Mouse (Mus musculus) midbrain, embryonic 16.5 days (tissue): ENCODE measurements at regions not wholly inside any gene's neighbourhood (a gene's known extent, or its start where the extent isn't known, plus 50 kb on each side); places are given as distances from the start of the nearest gene placed in this dataset.

Source experiments
- ATAC-seq: fragments of 200-750 bp; cut with Nextera tagmentation; 2 replicates; pipeline ENCODE4 v1.8.0; 2017; ENCODE audit warnings: moderate TSS enrichment
- H3K27ac ChIP-seq: fragments of 300-500 bp; sonication (generic); 2 replicates; pipeline ENCODE4 v1.5.1; 2014; ENCODE audit warnings: mild to moderate bottlenecking, low read length, mixed read lengths
- H3K27me3 ChIP-seq: fragments of 300-500 bp; sonication (generic); 2 replicates; pipeline ENCODE4 v1.6.1; 2014; ENCODE audit warnings: low read depth, low read length, mixed read lengths; ENCODE audit not compliant: control insufficient read depth, insufficient read depth
- H3K36me3 ChIP-seq: fragments of 300-500 bp; sonication (generic); 2 replicates; pipeline ENCODE4 v1.6.1; 2014; ENCODE audit warnings: mild to moderate bottlenecking, low read length, moderate library complexity, mixed read lengths; ENCODE audit not compliant: control insufficient read depth, insufficient read depth
- H3K4me1 ChIP-seq: fragments of 300-500 bp; sonication (generic); 2 replicates; pipeline ENCODE4 v1.6.1; 2014; ENCODE audit warnings: mild to moderate bottlenecking, low read length, mixed read lengths; ENCODE audit not compliant: control insufficient read depth, insufficient read depth
- H3K4me2 ChIP-seq: fragments of 300-500 bp; sonication (generic); 2 replicates; pipeline ENCODE4 v1.6.1; 2014; ENCODE audit warnings: mild to moderate bottlenecking, low read length, mixed read lengths
- H3K4me3 ChIP-seq: fragments of 300-500 bp; sonication (generic); 2 replicates; pipeline ENCODE4 v1.5.1; 2014; ENCODE audit warnings: low read depth, mild to moderate bottlenecking, low read length, moderate library complexity, mixed read lengths
- H3K9ac ChIP-seq: fragments of 300-500 bp; sonication (generic); 2 replicates; pipeline ENCODE4 v1.6.1; 2014; ENCODE audit warnings: low read depth, low read length, mixed read lengths
- H3K9me3 ChIP-seq: fragments of 300-500 bp; sonication (generic); replicated peaks from 2 replicates; pipeline ENCODE4 v1.6.1; 2014; ENCODE audit warnings: mild to moderate bottlenecking, low read length, mixed read lengths; ENCODE audit not compliant: control insufficient read depth, poor library complexity, severe bottlenecking
- WGBS: fragments of 180-500 bp; shearing (Covaris S2); extraction: QIAGEN DNeasy Blood & Tissue Kit; methylation state at CpG from one replicate; pipeline ENCODE4 v1.1.7; 2014; 5-methylcytosine and 5-hydroxymethylcytosine counted together

- Histone ChIP-seq H3K9me3 (no peaks in the 10 kb centered on the region), H3K36me3 (no peaks in the 10 kb centered on the region), H3K4me2 (no peak overlapping the region), H3K4me1 (no peaks in the 10 kb centered on the region), H3K27me3 (no peaks in the 10 kb centered on the region), H3K9ac (no peak overlapping the region), H3K4me3 (no peak overlapping the region), H3K27ac (no peak overlapping the region)
- 73% methylated on average over 3 of the region's 3 CpGs for WGBS
- no peak for ATAC-seq
Observed at GRCm38 (mm10) chr6:98872334-98872733, 529.8 kb upstream of the Gm765 start.

- Histone ChIP-seq H3K9me3 (no peaks in the 10 kb centered on the region), H3K27ac (no peak overlapping the region), H3K4me3 (no peak overlapping the region), H3K27me3 (no peaks in the 10 kb centered on the region), H3K9ac (no peak overlapping the region), H3K36me3 (no peaks in the 10 kb centered on the region), H3K4me2 (no peak overlapping the region), H3K4me1 (no peaks in the 10 kb centered on the region)
- ATAC-seq: no peak
- 84% methylated on average over 6 of the region's 6 CpGs for WGBS
Observed at GRCm38 (mm10) chr6:98869772-98870171, 527.2 kb upstream of the Gm765 start.

- Histone ChIP-seq H3K27me3 (no peaks in the 10 kb centered on the region), H3K9me3 (no peaks in the 10 kb centered on the region), H3K27ac (no peak overlapping the region), H3K4me2 (no peak overlapping the region), H3K36me3 (no peaks in the 10 kb centered on the region), H3K4me3 (no peak overlapping the region), H3K9ac (no peak overlapping the region), H3K4me1 (no peaks in the 10 kb centered on the region)
- ATAC-seq: no peak
- 69% methylated on average over 2 of the region's 2 CpGs for WGBS
Observed at GRCm38 (mm10) chr6:98864306-98864705, 521.8 kb upstream of the Gm765 start.

GRCm38 (mm10) chr6:98855958-98856357, 513.4 kb upstream of the Gm765 start:
- no peaks in the 10 kb centered on the region for H3K36me3 ChIP-seq
- H3K9ac ChIP-seq: no peak overlapping the region
- H3K4me1 ChIP-seq: no peaks in the 10 kb centered on the region
- H3K27me3 ChIP-seq: no peaks in the 10 kb centered on the region
- no peak overlapping the region for H3K4me2 ChIP-seq
- H3K4me3 ChIP-seq: no peak overlapping the region
- ATAC-seq: no peak
- no peak overlapping the region for H3K27ac ChIP-seq
- H3K9me3 ChIP-seq: no peaks in the 10 kb centered on the region
- WGBS: 94% methylated on average over 1 of the region's 1 CpGs

GRCm38 (mm10) chr6:98850906-98851305, 508.4 kb upstream of the Gm765 start:
- ATAC-seq: no peak
- Histone ChIP-seq H3K9me3 (no peaks in the 10 kb centered on the region), H3K4me2 (no peak overlapping the region), H3K9ac (no peak overlapping the region), H3K27me3 (no peaks in the 10 kb centered on the region), H3K4me1 (no peaks in the 10 kb centered on the region), H3K36me3 (no peaks in the 10 kb centered on the region), H3K27ac (no peak overlapping the region), H3K4me3 (no peak overlapping the region)
- WGBS: 85% methylated on average over 2 of the region's 2 CpGs

- Histone ChIP-seq H3K9ac (no peak overlapping the region), H3K4me1 (no peaks in the 10 kb centered on the region), H3K4me2 (no peak overlapping the region), H3K9me3 (no peaks in the 10 kb centered on the region), H3K27ac (no peak overlapping the region), H3K4me3 (no peak overlapping the region), H3K27me3 (no peaks in the 10 kb centered on the region), H3K36me3 (no peaks in the 10 kb centered on the region)
- no peak for ATAC-seq
- 88% methylated on average over 1 of the region's 1 CpGs for WGBS
Observed at GRCm38 (mm10) chr6:98848835-98849234, 506.3 kb upstream of the Gm765 start.

- Histone ChIP-seq H3K27me3 (no peaks in the 10 kb centered on the region), H3K9me3 (no peaks in the 10 kb centered on the region), H3K4me1 (no peaks in the 10 kb centered on the region), H3K4me3 (no peak overlapping the region), H3K4me2 (no peak overlapping the region), H3K9ac (no peak overlapping the region), H3K27ac (no peak overlapping the region), H3K36me3 (no peaks in the 10 kb centered on the region)
- ATAC-seq: no peak
- WGBS: 83% methylated on average over 5 of the region's 5 CpGs
Observed at GRCm38 (mm10) chr6:98846001-98846695, 503.6 kb upstream of the Gm765 start.

GRCm38 (mm10) chr6:98843598-98843997, 501.0 kb upstream of the Gm765 start:
- Histone ChIP-seq H3K27ac (no peak overlapping the region), H3K27me3 (no peaks in the 10 kb centered on the region), H3K4me2 (no peak overlapping the region), H3K4me3 (no peak overlapping the region), H3K9ac (no peak overlapping the region), H3K36me3 (no peaks in the 10 kb centered on the region), H3K4me1 (no peaks in the 10 kb centered on the region), H3K9me3 (no peaks in the 10 kb centered on the region)
- 84% methylated on average over 5 of the region's 5 CpGs for whole genome bisulfite sequencing
- ATAC-seq: no peak

GRCm38 (mm10) chr6:98842924-98843323, 500.4 kb upstream of the Gm765 start:
- no peak overlapping the region for H3K9ac ChIP-seq
- no peaks in the 10 kb centered on the region for H3K9me3 ChIP-seq
- H3K4me2 ChIP-seq: no peak overlapping the region
- H3K4me3 ChIP-seq: no peak overlapping the region
- H3K27me3 ChIP-seq: no peaks in the 10 kb centered on the region
- 72% methylated on average over 4 of the region's 4 CpGs for WGBS
- no peaks in the 10 kb centered on the region for H3K4me1 ChIP-seq
- ATAC-seq: no peak
- H3K36me3 ChIP-seq: no peaks in the 10 kb centered on the region
- no peak overlapping the region for H3K27ac ChIP-seq
